Mouse (Mus musculus) spleen, adult 2 months (tissue): ENCODE data around the gene Lipt2.

Experiments used
- CTCF ChIP-seq: fragments of 200-500 bp; IDR thresholded peaks from 2 replicates; pipeline ENCODE4 v1.5.1; 2011; ENCODE audit warnings: mild to moderate bottlenecking, inconsistent platforms; ENCODE audit not compliant: insufficient read depth, insufficient read length, insufficient replicate concordance; ENCODE audit errors: extremely low read depth
- POLR2A ChIP-seq: fragments of 200-500 bp; IDR thresholded peaks from 2 replicates; pipeline ENCODE4 v1.6.1; 2011; ENCODE audit warnings: low read depth, low read length, inconsistent platforms

GRCm38 (mm10) chr7:100140591-100140990 lies 18.5 kb upstream of the Lipt2 start:
- no peak for TF ChIP-seq POLR2A
- TF ChIP-seq CTCF, result no peak
